Mouse (Mus musculus) liver, embryonic 16.5 days (tissue): ENCODE measurements at regions not wholly inside any gene's neighbourhood (a gene's known extent, or its start where the extent isn't known, plus 50 kb on each side); places are given as distances from the start of the nearest gene placed in this dataset.

Experiments
- ATAC-seq: fragments of 200-750 bp; cut with Nextera tagmentation; 2 replicates; pipeline ENCODE4 v1.8.0; 2017; ENCODE audit warnings: low read depth, mild to moderate bottlenecking, moderate number of reproducible peaks, moderate library complexity
- H3K27ac ChIP-seq: fragments of 300-500 bp; sonication (generic); 2 replicates; pipeline ENCODE4 v1.5.1; 2014; ENCODE audit warnings: mild to moderate bottlenecking, low read length
- H3K27me3 ChIP-seq: fragments of 300-500 bp; sonication (generic); 2 replicates; pipeline ENCODE4 v1.6.1; 2014; ENCODE audit warnings: low read depth, low read length, mixed read lengths; ENCODE audit not compliant: control insufficient read depth, insufficient read depth
- H3K36me3 ChIP-seq: fragments of 300-500 bp; sonication (generic); 2 replicates; pipeline ENCODE4 v1.6.1; 2014; ENCODE audit warnings: mild to moderate bottlenecking; ENCODE audit not compliant: control insufficient read depth, insufficient read depth
- H3K4me1 ChIP-seq: fragments of 300-500 bp; sonication (generic); 2 replicates; pipeline ENCODE4 v1.6.1; 2014; ENCODE audit warnings: low read depth, low read length, mixed read lengths; ENCODE audit not compliant: control insufficient read depth
- H3K4me2 ChIP-seq: fragments of 300-500 bp; sonication (generic); 2 replicates; pipeline ENCODE4 v1.6.1; 2014; ENCODE audit warnings: low read depth, low read length, mixed read lengths
- H3K4me3 ChIP-seq: fragments of 300-500 bp; sonication (generic); 2 replicates; pipeline ENCODE4 v1.5.1; 2014; ENCODE audit warnings: low read depth, mild to moderate bottlenecking, low read length
- H3K9ac ChIP-seq: fragments of 300-500 bp; sonication (generic); 2 replicates; pipeline ENCODE4 v1.6.1; 2014; ENCODE audit warnings: low read depth, low read length
- H3K9me3 ChIP-seq: fragments of 300-500 bp; sonication (generic); replicated peaks from 2 replicates; pipeline ENCODE4 v1.6.1; 2016; ENCODE audit warnings: low read length; ENCODE audit not compliant: control insufficient read depth
- WGBS: fragments of 180-500 bp; shearing (Covaris S2); extraction: QIAGEN DNeasy Blood & Tissue Kit; methylation state at CpG from one replicate; pipeline ENCODE4 v1.1.7; 2014; ENCODE audit not compliant: insufficient replicate concordance; 5-methylcytosine and 5-hydroxymethylcytosine counted together

DNA sequence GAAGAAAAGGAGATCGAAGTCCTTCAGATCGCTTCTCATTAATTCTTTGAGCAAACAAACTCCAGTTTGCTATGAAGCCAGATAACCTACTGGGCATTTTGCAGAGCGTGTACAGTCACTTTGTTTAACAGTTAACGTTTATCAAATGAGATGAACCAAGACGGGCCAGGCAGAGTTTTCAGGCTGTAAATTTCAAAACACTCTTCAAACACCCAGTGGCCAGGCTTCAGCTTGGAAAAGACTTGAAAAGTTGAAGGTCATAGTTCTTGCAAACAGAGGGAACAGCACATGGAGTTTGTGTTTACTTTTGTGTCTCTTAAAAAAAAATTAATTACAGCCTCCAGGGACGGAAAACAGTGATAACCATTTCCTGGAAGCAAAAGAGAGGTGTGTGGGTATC, 164.2 kb upstream of the Gm5148 start:
- Histone ChIP-seq H3K4me2 (no peak overlapping the region), H3K9ac (no peak overlapping the region), H3K4me1 (no peaks in the 10 kb centered on the region), H3K27me3 (no peaks in the 10 kb centered on the region), H3K27ac (no peak overlapping the region), H3K4me3 (no peak overlapping the region), H3K9me3 (no peaks in the 10 kb centered on the region; the same call in 1 of the 2 replicates), H3K36me3 (no peaks in the 10 kb centered on the region)
- peak; percentile 51; the same call in 1 of the 2 replicates for ATAC-seq
- 46% methylated on average over 6 of the region's 6 CpGs for WGBS

DNA sequence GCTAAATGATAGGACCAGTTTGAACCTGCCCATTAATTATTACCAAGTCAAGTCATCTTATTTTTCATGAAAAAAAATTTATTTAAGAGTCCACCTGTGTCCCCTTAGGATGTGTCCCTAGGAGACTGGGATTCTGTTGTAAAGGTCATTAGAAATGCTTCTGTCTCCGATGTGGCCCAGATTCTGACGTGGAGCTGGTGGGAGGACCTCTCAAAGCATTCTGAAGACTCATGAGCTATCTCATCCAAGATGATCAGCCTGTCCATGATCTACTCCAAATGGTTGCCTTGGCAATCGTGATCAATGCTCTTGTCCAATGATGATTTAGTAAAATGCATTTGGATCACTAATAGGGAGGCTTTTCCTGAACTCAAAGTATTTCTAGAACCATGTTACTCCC, 163.4 kb upstream of the Gm5148 start:
- Histone ChIP-seq H3K27me3 (no peaks in the 10 kb centered on the region), H3K36me3 (no peaks in the 10 kb centered on the region), H3K9me3 (no peaks in the 10 kb centered on the region; the same call in 1 of the 2 replicates), H3K4me2 (no peak overlapping the region), H3K9ac (no peak overlapping the region), H3K4me1 (no peaks in the 10 kb centered on the region), H3K4me3 (no peak overlapping the region), H3K27ac (no peak overlapping the region)
- no peak for ATAC-seq
- WGBS: 63% methylated on average over 3 of the region's 3 CpGs

DNA sequence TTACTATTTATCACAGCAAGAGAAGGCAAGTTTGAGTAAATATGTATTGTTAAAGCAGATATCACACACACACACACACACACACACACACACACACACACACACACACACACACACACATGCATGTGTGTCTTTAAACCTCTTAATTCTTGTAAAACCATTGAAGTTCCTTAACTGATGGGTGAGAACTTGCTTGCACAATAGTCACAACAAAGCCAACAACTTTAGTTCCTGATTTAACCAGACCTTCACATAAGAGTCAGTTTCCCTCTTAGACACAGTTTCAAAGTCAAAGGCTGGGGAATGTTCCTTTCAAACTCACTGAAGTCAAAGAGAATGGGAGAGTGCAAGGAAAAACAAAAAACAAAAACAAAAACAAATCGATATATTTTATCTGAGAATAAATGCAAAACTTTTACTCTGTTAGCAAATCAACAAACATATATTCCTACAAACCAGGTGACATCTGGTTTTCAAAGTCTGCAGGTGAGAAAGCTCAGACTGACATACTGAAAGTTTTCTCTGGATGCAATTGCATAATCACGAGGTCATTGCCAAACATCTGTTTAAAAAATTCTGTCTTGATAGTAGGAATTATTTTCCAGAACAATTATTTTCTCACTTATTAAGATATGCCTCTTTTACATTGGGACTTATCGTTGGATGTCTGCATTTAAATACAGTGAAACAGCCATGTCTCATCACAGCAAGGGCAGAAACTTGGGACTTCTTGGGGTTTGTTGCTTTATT, 162.6 kb upstream of the Gm5148 start:
- WGBS: 50% methylated on average over 3 of the region's 3 CpGs

DNA sequence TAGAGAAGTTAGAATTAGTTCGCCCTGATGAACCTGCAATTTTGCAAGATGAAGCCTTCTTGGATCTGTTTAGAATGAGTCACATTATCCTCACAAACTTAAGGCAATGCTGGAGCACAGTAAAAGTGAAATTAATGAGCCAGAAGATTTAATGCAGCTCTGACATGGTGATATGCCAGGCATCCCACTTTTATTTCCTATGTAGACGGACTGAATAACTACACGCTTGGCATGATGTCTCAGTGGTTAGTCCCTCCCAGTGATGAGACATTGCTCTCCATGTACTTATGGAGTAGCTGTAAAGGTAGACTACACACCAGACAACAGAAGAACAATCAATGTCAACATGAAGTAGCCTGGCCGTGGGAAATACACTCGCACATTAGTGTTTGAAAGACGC, 161.5 kb upstream of the Gm5148 start:
- no peaks in the 10 kb centered on the region for H3K9me3 ChIP-seq
- H3K36me3 ChIP-seq: no peaks in the 10 kb centered on the region
- H3K4me3 ChIP-seq: no peak overlapping the region
- H3K4me2 ChIP-seq: no peak overlapping the region
- WGBS: 63% methylated on average over 6 of the region's 6 CpGs
- no peak overlapping the region for H3K9ac ChIP-seq
- H3K27me3 ChIP-seq: no peaks in the 10 kb centered on the region
- no peaks in the 10 kb centered on the region for H3K4me1 ChIP-seq
- H3K27ac ChIP-seq: no peak overlapping the region
- ATAC-seq: no peak

More for the DNA sequence above, 162.6 kb upstream of the Gm5148 start:
- Histone ChIP-seq H3K27ac (no peak overlapping the region), H3K4me1 (no peaks in the 10 kb centered on the region), H3K4me2 (no peak overlapping the region), H3K9me3 (no peaks in the 10 kb centered on the region), H3K36me3 (no peaks in the 10 kb centered on the region), H3K4me3 (no peak overlapping the region), H3K27me3 (no peaks in the 10 kb centered on the region), H3K9ac (no peak overlapping the region)
- ATAC-seq: no peak

DNA sequence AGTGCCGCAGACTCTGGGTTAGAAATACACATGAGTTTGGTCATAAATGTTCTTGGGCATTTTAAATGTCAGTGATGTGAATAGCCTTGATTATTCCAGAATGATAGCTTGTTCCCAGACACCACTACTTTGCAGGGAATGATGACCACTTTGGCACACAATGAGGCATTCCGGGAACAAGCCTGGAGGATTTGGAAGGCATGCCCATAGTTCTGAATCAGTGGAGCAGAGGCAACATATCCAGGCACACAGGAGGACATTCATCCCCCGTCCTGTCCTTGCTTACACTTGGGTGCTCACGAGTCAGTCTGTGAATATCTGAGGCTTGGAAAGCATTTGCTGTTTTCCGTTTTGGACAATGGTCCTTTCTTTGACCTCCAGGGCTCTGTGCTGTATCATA, 158.1 kb upstream of the Gm5148 start:
- Histone ChIP-seq H3K9me3 (no peaks in the 10 kb centered on the region), H3K36me3 (no peaks in the 10 kb centered on the region), H3K27ac (no peak overlapping the region), H3K4me2 (no peak overlapping the region), H3K4me1 (no peaks in the 10 kb centered on the region), H3K27me3 (no peaks in the 10 kb centered on the region), H3K9ac (no peak overlapping the region), H3K4me3 (no peak overlapping the region)
- whole genome bisulfite sequencing: 49% methylated on average over 5 of the region's 5 CpGs
- no peak for ATAC-seq

DNA sequence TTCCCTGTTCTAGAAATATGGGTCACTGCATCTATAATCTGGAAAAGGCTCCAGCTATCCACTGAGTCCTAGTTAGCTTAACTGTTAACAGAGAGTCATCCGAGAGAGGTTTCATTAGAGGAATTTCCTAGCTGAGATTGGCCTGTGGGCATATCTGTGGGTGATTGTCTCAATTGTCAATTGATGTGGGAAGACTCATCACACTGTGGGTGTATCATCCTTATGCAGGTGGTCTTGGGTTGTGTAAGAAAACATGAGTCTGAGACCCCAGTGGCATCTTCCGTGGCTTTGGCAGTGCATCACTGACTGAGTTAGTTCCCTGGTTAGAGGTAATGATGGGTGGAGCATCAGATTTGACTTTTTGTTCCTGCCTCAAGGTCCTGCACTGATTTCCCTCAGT, 156.7 kb upstream of the Gm5148 start:
- Histone ChIP-seq H3K4me1 (no peaks in the 10 kb centered on the region), H3K4me2 (no peak overlapping the region), H3K27me3 (no peaks in the 10 kb centered on the region), H3K36me3 (no peaks in the 10 kb centered on the region), H3K27ac (no peak overlapping the region), H3K9me3 (no peaks in the 10 kb centered on the region), H3K9ac (no peak overlapping the region), H3K4me3 (no peak overlapping the region)
- no peak for ATAC-seq
- WGBS: 49% methylated on average over 2 of the region's 2 CpGs

DNA sequence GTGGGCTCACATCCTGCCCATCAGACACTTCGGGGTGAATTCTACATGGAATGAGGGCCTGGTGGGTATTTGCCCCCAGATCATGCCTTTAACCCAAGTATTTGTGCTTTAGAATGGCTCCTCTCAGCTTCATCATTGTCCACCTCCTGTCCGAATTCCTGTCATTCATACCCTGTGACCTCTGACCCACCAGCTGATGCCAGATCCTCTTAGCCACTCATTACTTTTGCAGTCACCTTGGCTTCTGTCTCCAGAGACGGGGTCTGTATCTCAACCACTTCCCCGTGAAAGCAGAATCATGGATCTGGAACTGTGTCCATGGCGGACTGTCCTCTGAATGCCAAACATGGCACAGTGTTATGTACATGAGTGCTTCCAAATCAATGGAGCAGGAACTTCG, 154.8 kb upstream of the Gm5148 start:
- WGBS: 57% methylated on average over 6 of the region's 6 CpGs
- H3K4me2 ChIP-seq: no peak overlapping the region
- no peak for ATAC-seq
- no peak overlapping the region for H3K4me3 ChIP-seq
- H3K27me3 ChIP-seq: no peaks in the 10 kb centered on the region
- H3K4me1 ChIP-seq: no peaks in the 10 kb centered on the region
- no peaks in the 10 kb centered on the region for H3K9me3 ChIP-seq
- H3K36me3 ChIP-seq: no peaks in the 10 kb centered on the region
- no peak overlapping the region for H3K27ac ChIP-seq
- no peak overlapping the region for H3K9ac ChIP-seq

DNA sequence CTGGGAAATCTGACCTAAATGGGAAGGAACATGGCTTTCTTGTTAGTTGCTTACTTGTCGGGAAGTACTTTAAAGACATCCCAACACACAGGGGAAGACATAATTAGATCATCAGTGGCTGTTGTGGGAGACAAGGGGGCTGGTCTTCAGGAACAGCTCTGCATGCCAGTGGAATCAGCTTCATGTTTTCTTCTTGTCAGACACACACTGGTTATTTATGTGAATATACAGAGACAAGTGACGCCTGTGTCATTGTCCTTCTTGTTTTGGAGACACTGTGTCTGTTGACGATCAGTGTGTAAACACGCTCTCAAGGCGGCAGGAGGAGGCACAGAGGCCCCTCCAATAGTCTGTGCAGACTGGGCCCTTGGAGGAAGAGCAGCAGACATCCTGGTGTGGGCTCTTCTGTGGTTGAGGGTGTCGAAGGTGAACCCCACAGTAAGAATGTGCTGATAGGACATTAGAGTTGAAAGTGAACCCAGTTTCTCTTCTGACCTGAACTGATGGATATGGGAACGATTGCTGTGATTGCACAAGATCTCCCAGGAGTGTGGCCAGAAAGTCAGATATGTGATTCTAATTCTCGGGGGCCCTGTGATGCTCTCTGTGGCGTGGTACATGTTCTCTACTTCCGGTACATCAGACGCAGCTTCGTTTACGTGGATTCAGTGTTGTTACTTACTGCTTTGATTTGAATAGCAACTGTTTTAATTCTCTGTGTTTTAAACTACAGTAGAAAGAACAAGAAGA, 151.9 kb upstream of the Gm5148 start:
- H3K4me1 ChIP-seq: no peaks in the 10 kb centered on the region
- H3K9me3 ChIP-seq: no peaks in the 10 kb centered on the region
- no peak overlapping the region for H3K4me3 ChIP-seq
- H3K4me2 ChIP-seq: no peak overlapping the region
- 59% methylated on average over 13 of the region's 13 CpGs for WGBS
- no peaks in the 10 kb centered on the region for H3K36me3 ChIP-seq
- H3K27ac ChIP-seq: no peak overlapping the region
- peak; percentile 43 for ATAC-seq
- no peaks in the 10 kb centered on the region for H3K27me3 ChIP-seq
- no peak overlapping the region for H3K9ac ChIP-seq

DNA sequence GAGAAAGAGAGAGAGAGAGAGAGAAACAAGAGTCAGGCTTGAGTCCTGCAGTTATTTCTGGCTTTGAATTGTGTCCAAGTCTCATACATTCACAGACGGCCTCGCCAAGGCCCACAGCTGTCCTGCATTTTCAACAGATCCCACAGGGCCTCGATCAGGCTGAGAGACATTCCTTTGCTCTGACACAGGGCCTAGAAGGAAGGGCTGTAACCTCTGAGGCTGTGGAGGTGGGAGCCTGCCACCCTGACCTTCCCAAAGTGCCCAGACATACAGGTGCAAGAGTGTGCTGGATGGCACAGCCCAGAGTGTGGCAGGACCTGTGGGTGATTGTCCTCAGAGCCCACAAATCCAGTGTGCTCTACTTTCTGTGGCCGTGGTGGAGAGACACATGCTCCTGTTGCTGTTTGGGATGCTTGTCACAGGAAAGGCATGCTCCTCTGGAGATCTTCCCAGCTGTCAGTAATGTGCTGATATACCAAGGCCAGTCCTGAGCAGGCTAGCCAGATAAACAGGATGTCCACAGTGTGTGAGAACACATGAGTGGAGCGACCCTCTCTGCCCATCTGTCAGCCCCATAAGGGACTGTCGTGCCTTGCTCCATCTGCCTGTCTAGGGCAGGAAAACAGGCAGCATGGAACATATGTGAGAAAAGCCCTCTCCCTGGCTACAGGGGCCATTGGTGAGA, 151.2 kb upstream of the Gm5148 start:
- WGBS: 44% methylated on average over 6 of the region's 6 CpGs
- Histone ChIP-seq H3K27me3 (no peaks in the 10 kb centered on the region), H3K4me1 (no peaks in the 10 kb centered on the region), H3K36me3 (no peaks in the 10 kb centered on the region), H3K9ac (no peak overlapping the region), H3K4me2 (no peak overlapping the region), H3K27ac (no peak overlapping the region), H3K4me3 (no peak overlapping the region), H3K9me3 (no peaks in the 10 kb centered on the region)
- ATAC-seq: peak; percentile 61
